In the genomic region with DNA sequence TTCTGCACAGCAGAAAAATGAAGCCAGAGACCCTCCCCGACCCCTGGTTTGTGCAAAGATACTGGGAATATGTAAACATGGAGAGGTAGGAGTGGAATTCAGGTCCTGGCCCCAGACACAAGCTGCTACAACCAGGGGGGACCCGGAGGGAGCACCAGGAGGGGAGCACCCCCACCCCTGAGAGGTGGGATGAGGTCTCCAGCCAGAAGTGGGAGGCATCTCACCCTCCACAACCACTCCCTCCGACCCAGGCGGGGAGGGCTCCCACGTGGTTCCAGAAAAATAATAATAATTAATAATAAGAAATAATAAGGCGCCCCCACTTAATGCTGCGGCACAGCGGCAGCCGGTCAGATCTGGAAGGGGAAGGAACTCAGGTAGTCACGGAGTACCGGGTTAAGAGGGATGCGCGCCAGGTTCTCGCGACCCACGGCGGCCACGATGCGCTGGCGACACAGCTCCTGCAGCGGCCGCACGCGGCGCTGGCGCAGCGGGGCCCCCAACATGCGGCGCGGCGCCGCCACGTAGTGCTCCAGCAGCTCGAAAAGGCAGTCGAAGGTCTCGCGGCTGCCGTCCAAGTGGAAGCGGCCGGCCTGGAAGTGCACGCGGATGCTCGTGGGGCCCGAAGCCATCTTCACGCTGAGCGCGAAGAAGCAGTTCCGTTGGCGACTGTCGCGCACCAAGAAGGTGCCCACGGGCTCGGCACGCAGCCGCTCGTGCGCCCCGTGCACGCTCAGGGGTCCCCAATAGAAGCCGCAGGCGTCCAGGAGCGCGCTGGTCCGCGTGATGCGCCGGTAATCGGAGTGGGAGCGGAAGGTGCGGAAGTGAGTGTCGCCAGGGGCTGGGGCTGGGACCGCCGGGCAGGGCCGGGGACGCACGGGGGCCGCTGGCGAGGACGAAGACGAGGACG, we compare ENCODE assay signal across 7 mouse cellular contexts. TPM values are rescaled to one million over a fixed set of nuclear protein-coding genes. Genes with fewer than 3 reads are reported as not detected.
DNase-seq lines count a peak whose midpoint lies in the region; ATAC-seq lines count a peak whose summit lies in the region.

No protein-coding gene starts in this region.

- peak overlapping the region; percentile 97 for H3K4me2 ChIP-seq in heart, embryonic 13.5 days

- peak overlapping the region; percentile 93 for H3K9ac ChIP-seq in heart, embryonic 13.5 days

- peak; percentile 54 for DNase-seq in 3T3-L1 (ENCODE audit: low read depth, low spot score)
- DNase-seq in CD4-positive helper T cell, adult 2 months (ENCODE audit: low read depth, low spot score), result peak; percentile 77
- peak; percentile 27 to 33 for DNase-seq in cerebellum, postnatal 36 days
- peak; percentile 64 to 78 for DNase-seq in kidney, postnatal 4 days
- peak; percentile 59 for DNase-seq in mesoderm, embryonic 11.5 days (ENCODE audit: low read depth, low spot score)
- peak; percentile 7 to 31 for DNase-seq in spleen, postnatal 36 days (ENCODE audit: low spot score in 2 of 2)

- H3K27ac ChIP-seq in heart, embryonic 13.5 days (replicated peaks), result peak overlapping the region; percentile 96

- no peaks in the 10 kb centered on the region for H3K9me3 ChIP-seq in heart, embryonic 13.5 days

- 2% methylated on average over 81 of the region's 81 CpGs for WGBS in heart, embryonic 13.5 days

- peaks cover 65% of the 10 kb centered on the region for H3K4me1 ChIP-seq in heart, embryonic 13.5 days

- H3K4me3 ChIP-seq in heart, embryonic 13.5 days, result peak overlapping the region; percentile 85

- ATAC-seq in heart, embryonic 13.5 days (ENCODE audit: extremely low read depth, insufficient number of reproducible peaks, low FRiP score, low TSS enrichment), result no peak

- H3K36me3 ChIP-seq in heart, embryonic 13.5 days, result peaks cover 5% of the 10 kb centered on the region; the same call in 1 of the 2 replicates

- peaks cover under 1% of the 10 kb centered on the region; the same call in 1 of the 2 replicates for H3K27me3 ChIP-seq in heart, embryonic 13.5 days (replicated peaks)

RNA-seq across cellular contexts. Expression of a gene that starts 1.2 kb away (rescaled TPM):
- 4.8 and 5.7 TPM in 2 replicates for polyA plus RNA-seq in heart, embryonic 13.5 days (2015; fragmentation: Nextera tagmentation; extraction: Ambion mirVana)

RNA-seq across cellular contexts. Expression of a gene that starts 4.3 kb away (rescaled TPM):
- not detected in 2 replicates for polyA plus RNA-seq in heart, embryonic 13.5 days (2015; fragmentation: Nextera tagmentation; extraction: Ambion mirVana)

RNA-seq across cellular contexts. Expression of a gene that starts 6.6 kb away (rescaled TPM):
- polyA plus RNA-seq in heart, embryonic 13.5 days (2015; fragmentation: Nextera tagmentation; extraction: Ambion mirVana), result not detected in 2 replicates

RNA-seq across cellular contexts. Expression of a gene that starts 11.8 kb away (rescaled TPM):
- polyA plus RNA-seq in heart, embryonic 13.5 days (2015; fragmentation: Nextera tagmentation; extraction: Ambion mirVana), result not detected in 2 replicates

RNA-seq across cellular contexts. Expression of a gene that starts 21.5 kb away (rescaled TPM):
- 0.36 TPM in 1 of 2 replicates, not detected in the other for polyA plus RNA-seq in heart, embryonic 13.5 days (2015; fragmentation: Nextera tagmentation; extraction: Ambion mirVana)

Comparison
In these comparisons a context has a peak if more than half of its experiments do, and no peak if none do; other contexts are left out.
1. DNase-seq: peak in every context shown above with its lines; median percentile 77 in CD4-positive helper T cell, adult 2 months; 71 in kidney, postnatal 4 days; 59 in mesoderm, embryonic 11.5 days; 54 in 3T3-L1; 30 in cerebellum, postnatal 36 days; 19 in spleen, postnatal 36 days.